ENCODE assay signal across 10 mouse cellular contexts in the genomic region with DNA sequence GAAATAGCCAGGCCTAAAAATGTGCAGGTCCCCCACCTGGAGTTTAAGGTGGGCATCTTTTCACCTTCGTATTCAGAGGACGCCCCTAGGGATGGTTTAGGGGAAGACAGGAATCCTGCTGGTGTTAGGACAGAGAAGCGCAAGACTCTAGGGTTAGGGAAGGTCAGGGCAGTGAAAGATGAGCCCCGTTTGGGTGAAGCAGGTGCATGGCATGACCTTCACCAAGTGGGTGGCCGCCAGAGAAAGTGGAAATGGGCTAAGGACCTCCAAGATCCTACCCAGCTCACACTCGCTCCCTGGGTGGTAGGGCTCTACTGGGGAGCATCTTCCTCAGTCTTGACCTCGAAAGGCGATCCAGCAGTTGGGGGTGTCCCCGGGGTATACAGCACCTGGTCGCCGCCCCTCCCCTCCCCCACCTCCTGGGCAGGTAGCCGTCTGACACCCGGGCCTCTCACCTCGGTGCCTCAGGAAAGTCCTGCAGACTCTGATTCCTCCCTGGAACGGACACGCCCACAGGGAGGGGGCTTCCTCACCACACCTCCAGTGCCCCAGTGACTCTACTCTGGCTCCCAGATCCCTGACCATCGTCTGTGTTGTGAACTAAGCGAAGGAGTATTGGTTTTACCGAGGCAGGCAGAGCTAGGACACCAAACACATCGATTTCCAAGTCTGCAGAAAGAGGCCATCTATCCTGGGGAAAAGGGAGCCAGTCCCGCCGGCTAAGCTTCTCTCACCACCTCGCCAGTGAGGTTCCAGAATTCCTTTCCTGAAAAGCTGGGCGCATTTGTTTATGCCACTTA. TPM values are rescaled to one million over a fixed set of nuclear protein-coding genes. Genes with fewer than 3 reads are reported as not detected.
DNase-seq lines count a peak whose midpoint lies in the region; ATAC-seq lines count a peak whose summit lies in the region.
"Had no signal": no experiment of that assay in that cellular context is flagged by ENCODE, and none has a peak within 500 bp of the region (broad histone marks: within the 10 kb centered on the region; RNA-seq: fewer than 3 reads in every experiment).

No protein-coding gene starts in this region.

- WGBS in heart, embryonic 13.5 days = 5% methylated on average over 24 of the region's 24 CpGs
- 11% methylated on average over 23 of the region's 24 CpGs for WGBS in hindbrain, embryonic 12.5 days
- WGBS in midbrain, embryonic 11.5 days = 8% methylated on average over 24 of the region's 24 CpGs

- H3K36me3 ChIP-seq in heart, embryonic 13.5 days = no peaks in the 10 kb centered on the region
- no peaks in the 10 kb centered on the region for H3K36me3 ChIP-seq in hindbrain, embryonic 12.5 days
- no peaks in the 10 kb centered on the region for H3K36me3 ChIP-seq in midbrain, embryonic 11.5 days (ENCODE audit: control insufficient read depth, insufficient read depth, low read length)

- H3K9me3 ChIP-seq in heart, embryonic 13.5 days = peaks cover 2% of the 10 kb centered on the region; the same call in 1 of the 2 replicates
- no peaks in the 10 kb centered on the region; the same call in 1 of the 2 replicates for H3K9me3 ChIP-seq in hindbrain, embryonic 12.5 days (replicated peaks)
- H3K9me3 ChIP-seq in midbrain, embryonic 11.5 days (ENCODE audit: control insufficient read depth, low read length) = no peaks in the 10 kb centered on the region; the same call in 1 of the 2 replicates

- peak overlapping the region; percentile 66 for H3K4me2 ChIP-seq in heart, embryonic 13.5 days
- peak overlapping the region; percentile 34 for H3K4me2 ChIP-seq in hindbrain, embryonic 12.5 days (replicated peaks)
- H3K4me2 ChIP-seq in midbrain, embryonic 11.5 days = peak overlapping the region; percentile 6; the same call in 1 of the 2 replicates

- peaks cover 32% of the 10 kb centered on the region for H3K27me3 ChIP-seq in heart, embryonic 13.5 days (replicated peaks)
- H3K27me3 ChIP-seq in hindbrain, embryonic 12.5 days = peaks cover 19% of the 10 kb centered on the region
- H3K27me3 ChIP-seq in midbrain, embryonic 11.5 days (ENCODE audit: control insufficient read depth, insufficient read depth, low read length) = peaks cover 3% of the 10 kb centered on the region; the same call in 1 of the 2 replicates

- peak; percentile 51 for ATAC-seq in heart, embryonic 13.5 days (ENCODE audit: extremely low read depth, insufficient number of reproducible peaks, low FRiP score, low TSS enrichment)
- no peak for ATAC-seq in hindbrain, embryonic 12.5 days (ENCODE audit: low FRiP score)
- ATAC-seq in midbrain, embryonic 11.5 days (ENCODE audit: low FRiP score) = no peak

- no peak overlapping the region for H3K27ac ChIP-seq in heart, embryonic 13.5 days (replicated peaks)
- H3K27ac ChIP-seq in hindbrain, embryonic 12.5 days = no peak overlapping the region
- no peak overlapping the region for H3K27ac ChIP-seq in midbrain, embryonic 11.5 days (ENCODE audit: low read depth, low read length)
- H3K27ac ChIP-seq: macrophage had no signal

- peak overlapping the region; percentile 28 for H3K4me3 ChIP-seq in heart, embryonic 13.5 days
- H3K4me3 ChIP-seq in hindbrain, embryonic 12.5 days = no peak overlapping the region
- H3K4me3 ChIP-seq in midbrain, embryonic 11.5 days (ENCODE audit: low read depth, low read length) = no peak overlapping the region

- H3K4me1 ChIP-seq in heart, embryonic 13.5 days = peaks cover 27% of the 10 kb centered on the region
- peaks cover 10% of the 10 kb centered on the region for H3K4me1 ChIP-seq in hindbrain, embryonic 12.5 days
- H3K4me1 ChIP-seq in midbrain, embryonic 11.5 days (ENCODE audit: control insufficient read depth, insufficient read depth, low read length) = peaks cover 6% of the 10 kb centered on the region; the same call in 1 of the 2 replicates

- no peak for DNase-seq in heart, adult 11 months
- DNase-seq in R1 (ENCODE audit: low read depth, low spot score) = peak; percentile 87
- peak; percentile 86 for DNase-seq in midbrain, embryonic 11.5 days (ENCODE audit: low spot score, missing footprints)
- DNase-seq in spleen, adult 12 weeks (ENCODE audit: low spot score) = no peak
- DNase-seq in layer of hippocampus, postnatal 25 days (ENCODE audit: extremely low spot score in 1 of 2, low spot score in 1 of 2) = no peak
- DNase-seq in gastrocnemius, postnatal 25 days = no peak

- H3K9ac ChIP-seq in heart, embryonic 13.5 days = peak overlapping the region; percentile 38
- H3K9ac ChIP-seq in hindbrain, embryonic 12.5 days = no peak overlapping the region
- no peak overlapping the region for H3K9ac ChIP-seq in midbrain, embryonic 11.5 days (ENCODE audit: low read length)

RNA-seq across cellular contexts. Expression of a gene that starts 10.6 kb away (rescaled TPM):
- polyA plus RNA-seq in heart, embryonic 13.5 days (2015; fragmentation: Nextera tagmentation; extraction: Ambion mirVana) = 1.5 and 2.0 TPM in 2 replicates
- 17.5 and 20.3 TPM in 2 replicates for polyA plus RNA-seq in hindbrain, embryonic 12.5 days (2016; fragmentation: Nextera tagmentation; extraction: Ambion mirVana)
- 20.8 and 23.1 TPM in 2 replicates for polyA plus RNA-seq in midbrain, embryonic 11.5 days (2014; fragmentation: Nextera tagmentation; extraction: Ambion mirVana)
- 10 to 100 TPM; 24.6 to 29.6 TPM for total RNA-seq in layer of hippocampus, postnatal 25 days (2021)
- 1 to 10 TPM; 9.5 to 9.8 TPM for total RNA-seq in gastrocnemius, postnatal 25 days (2021)
- total RNA-seq: MEL had no signal
- polyA plus RNA-seq: macrophage had no signal

Comparison
In these comparisons a context has a peak if more than half of its experiments do, and no peak if none do; other contexts are left out.
1. H3K4me2 ChIP-seq: peak in every context shown above with its lines; median percentile 66 in heart, embryonic 13.5 days; 34 in hindbrain, embryonic 12.5 days; 6 in midbrain, embryonic 11.5 days.
2. DNase-seq: peak in R1 (single experiment) and midbrain, embryonic 11.5 days (single experiment); none in heart, adult 11 months (single experiment), spleen, adult 12 weeks (single experiment), layer of hippocampus, postnatal 25 days (0 of 2) and gastrocnemius, postnatal 25 days (single experiment).